Mouse (Mus musculus) embryo, embryonic 11 days (tissue): Measurements from ENCODE around the gene Tas1r2.
A peak's percentile ranks its signal among the peaks of the same experiment; 100 is the strongest.

Experiments used
- DNase-seq: peaks from one replicate; pipeline ENCODE4 v3.0.0-alpha.2; 2015

Gene Tas1r2

DNA sequence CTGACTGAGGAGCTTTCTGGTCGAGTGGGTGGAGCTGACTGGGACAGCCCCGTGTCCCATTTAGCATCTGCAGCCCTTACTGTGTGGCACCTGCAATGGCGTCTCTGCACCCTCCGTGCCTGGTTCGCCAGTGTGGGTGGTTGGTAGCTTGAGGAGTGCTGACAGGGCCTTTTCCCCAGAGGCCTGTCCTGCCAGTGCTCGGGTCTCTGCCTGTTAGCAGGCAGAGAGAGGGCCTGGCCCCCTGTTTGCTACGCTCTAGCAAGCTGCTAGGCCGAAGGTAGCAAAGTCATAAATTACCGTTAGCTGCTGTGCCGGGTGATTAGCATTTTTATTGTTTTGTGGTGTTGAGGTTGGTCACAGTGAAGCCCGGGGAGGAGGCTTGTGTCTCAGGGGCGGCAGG lies 13.5 kb upstream of the Tas1r2 start:
- DNase-seq = peak; percentile 56

DNA sequence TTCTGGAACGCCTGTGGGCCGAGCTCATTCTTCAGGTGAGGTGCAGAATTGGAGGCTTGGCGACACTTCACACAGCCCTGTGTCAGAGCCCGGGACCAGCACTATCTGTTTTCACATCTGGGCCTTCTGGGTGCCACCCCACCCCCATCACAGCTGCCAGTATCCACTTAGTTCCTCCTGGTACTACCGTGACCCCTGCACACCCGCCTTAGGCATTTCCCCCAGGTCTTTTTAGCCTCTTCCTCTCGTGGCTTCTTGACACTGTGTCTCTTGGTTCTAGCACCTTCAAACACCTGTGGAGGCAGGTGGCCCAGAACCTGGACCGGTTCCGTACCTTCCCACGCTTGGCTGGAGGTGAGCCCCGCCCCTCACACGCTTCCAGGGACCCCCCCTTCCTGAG lies 13.0 kb upstream of the Tas1r2 start:
- DNase-seq = no peak

DNA sequence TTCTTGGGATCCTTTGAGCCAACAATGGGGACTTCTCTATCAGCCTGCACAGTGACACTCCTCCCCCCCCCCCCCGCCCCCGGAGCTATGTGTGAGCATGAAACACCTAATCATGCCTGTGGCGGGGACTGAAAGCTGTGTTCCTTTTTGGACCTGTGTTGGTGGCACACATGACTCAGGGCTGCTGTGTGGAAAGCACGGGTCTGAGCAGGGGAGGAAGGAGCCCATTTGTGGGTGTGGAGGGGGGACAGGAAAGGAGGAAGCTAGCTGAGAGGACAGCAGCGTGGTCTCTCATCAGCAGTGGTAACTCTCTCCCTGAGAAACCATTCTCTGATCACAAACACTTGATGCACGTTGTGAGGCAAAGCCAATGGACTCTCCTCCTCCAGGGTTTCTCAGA lies 12.6 kb upstream of the Tas1r2 start:
- DNase-seq = no peak

DNA sequence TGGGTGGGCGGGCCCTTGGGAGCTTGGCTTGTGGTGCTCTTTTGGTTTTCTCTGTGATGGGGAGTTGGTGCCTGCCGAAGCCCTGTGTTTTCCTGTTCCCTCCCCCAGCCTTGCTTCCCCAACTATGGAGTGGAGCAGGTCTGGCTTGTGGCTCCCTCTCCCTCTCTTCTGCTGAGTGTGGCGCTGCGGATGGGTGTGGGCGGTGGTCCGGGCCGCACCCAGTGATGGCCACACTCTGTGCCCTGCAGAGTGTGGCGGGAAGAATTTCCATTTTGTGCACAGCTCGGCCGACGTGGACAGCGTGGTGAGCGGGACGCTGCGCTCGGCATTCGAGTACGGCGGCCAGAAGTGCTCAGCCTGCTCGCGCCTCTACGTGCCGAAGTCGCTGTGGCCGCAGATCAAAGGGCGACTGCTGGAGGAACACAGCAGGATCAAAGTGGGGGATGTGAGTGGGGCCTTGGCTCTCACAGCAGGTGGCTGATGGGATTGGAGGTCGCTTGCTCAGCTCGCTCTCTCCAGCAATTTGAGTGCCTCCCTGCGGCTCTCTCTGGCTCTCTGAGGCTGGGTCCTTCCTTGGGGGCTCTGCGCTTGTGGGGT lies 11.4 kb upstream of the Tas1r2 start:
- DNase-seq = peak; percentile 74

DNA sequence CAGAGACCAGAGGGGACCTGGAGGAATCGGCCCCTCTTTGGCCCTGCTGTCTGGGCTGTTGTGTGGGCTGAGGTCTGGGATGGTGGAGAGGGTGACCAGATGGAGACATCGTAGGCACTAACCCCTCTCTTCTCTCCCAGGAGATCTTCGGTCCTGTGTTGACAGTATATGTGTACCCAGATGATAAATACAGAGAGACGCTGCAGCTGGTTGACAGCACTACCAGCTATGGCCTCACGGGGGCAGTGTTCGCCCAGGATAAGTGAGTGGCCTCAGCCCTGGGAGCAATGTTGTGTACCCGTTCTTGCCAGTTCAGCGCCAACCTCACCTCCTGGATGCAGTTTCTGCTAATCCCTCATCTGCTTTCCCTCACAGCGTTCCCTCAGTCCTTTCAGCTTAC lies 9.4 kb upstream of the Tas1r2 start:
- DNase-seq = peak; percentile 85

DNA sequence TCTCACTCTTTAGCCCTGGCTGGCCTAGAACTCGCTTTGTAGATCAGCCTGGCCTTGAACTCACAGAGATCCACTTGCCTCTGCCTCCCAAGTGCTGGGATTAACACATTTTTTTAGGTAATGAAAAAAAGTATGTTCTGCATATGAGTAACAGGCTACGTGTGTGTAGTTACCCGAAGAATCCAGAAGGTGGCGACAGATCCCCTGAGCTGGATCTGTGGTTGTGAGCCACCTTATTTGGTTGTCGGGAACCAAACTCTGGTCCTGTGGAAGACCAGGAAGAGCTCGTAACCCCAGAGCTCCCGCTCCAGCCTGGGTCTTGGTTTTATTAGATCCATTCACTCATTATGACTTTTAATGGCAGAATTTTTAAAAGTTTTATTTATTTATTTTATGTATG lies 6.4 kb upstream of the Tas1r2 start:
- no peak for DNase-seq

DNA sequence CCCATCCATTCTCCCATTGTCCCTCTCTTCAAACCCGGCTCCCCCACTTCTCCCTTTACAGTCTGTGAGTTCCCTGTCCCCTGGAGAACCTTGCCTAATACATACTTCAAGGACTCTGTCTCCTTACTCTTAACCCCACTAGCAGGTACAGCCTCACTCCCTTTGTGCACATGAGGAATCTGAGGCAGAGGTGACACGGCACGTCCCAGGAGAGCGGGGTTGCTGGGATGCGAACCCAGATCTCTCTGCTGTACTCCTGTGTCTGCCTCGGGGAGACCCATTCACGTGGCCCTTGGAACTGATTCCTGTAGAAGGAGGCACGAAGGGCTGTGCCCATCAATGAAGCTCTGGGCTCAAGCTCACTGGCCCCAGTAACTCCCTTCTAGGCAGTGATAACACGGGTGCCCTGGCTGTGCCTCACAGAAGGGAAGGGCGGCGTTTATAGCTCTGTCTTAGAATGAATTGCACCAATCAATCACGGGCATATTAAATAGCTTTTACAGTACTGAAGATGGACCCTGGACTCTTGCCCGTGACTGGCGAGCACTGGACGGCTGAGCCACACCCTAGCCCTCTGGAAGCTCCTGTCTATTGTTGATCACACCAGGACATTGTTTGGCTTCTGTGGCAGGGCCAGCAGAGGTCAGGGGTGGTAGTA lies 3.1 kb upstream of the Tas1r2 start:
- no peak for DNase-seq

DNA sequence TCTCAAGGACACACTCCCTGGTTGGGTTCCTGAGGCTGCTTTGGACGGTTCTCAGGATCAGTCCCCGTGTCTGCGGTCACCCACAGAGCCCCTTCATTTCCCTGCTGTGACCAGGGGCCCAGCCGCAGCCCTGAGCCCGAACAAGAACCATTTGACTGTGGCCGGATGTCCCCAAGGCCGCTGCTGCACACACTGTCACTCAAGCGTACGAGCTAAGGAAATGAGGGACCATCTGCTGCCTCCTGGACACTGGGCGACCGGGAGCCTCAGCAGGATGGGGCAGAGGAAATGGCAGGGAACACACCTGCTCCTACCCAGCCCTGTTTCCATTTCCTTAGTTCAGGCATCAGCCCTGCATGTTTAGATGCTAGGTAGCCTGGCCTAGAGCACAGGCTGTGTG lies 2.4 kb upstream of the Tas1r2 start:
- DNase-seq = no peak

DNA sequence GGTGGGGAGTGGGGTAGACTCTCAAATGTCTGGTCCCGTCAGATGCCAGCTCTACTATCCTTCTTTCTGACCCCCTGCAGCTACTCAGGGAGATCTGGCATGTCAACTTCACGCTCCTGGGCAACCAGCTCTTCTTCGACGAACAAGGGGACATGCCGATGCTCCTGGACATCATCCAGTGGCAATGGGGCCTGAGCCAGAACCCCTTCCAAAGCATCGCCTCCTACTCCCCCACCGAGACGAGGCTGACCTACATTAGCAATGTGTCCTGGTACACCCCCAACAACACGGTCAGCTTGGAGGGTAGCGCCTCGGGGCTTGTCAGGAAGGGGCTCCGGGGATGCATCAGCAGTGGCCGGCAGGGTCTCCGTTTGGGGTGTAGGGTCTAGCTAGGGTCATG lies 8.6 kb downstream of the Tas1r2 start:
- DNase-seq = no peak

DNA sequence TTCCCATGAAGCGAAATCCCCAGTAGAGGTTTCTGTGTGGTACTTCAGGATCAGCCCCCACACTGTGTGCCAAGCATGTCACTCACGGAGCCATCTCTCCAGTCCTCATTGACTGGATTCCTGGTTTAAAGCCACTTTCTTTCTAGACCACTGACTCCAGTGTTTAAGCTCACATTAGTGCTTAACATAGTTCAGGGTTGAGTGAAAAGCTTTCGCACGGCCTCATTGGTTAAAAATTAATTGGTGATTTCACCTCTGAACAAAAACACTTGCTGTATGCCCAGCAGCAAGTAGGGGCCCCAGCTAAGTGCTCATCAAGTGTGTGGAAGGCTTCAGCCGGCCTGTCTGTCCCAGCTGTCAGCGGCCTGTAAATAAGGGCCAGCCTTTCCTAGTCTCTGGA lies 14.3 kb downstream of the Tas1r2 start:
- no peak for DNase-seq

DNA sequence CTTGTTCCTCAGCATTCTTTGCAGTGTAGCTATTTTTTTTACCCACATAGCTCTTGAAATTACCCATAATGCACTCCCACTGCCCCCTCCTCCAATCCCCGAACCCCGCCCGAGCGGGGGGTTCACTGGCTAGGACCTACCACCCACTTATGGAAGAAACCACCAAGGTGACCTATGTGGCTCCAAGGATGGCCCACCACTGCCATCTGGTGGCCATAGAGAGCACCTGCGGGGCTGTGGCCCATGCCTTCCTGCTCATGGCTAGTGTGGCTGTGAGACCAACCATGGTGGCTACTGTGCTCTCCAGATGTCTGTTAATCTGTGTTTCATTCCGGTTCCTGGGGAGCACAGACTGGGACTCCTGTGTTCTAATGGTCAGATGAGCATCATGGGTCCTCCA lies 16.5 kb downstream of the Tas1r2 start:
- DNase-seq = peak; percentile 84

DNA sequence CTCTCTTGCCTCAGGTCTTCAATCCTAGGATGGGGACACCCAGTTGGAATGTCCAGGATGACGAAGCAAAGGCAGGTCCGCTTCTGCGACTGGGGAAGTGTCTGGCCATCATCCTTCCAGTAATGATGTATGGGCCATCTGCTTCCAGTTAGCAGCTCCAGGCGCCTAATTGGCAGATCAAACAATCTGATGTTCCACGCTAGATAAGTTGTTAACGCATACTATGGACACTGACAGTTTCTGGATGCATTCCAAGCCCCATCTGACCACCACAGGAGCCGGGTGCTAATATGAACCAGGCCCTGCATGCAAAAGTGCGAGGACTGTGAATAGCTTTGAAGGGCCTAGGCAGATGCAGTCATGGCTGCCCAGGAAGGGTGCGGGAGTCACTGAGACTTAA lies 22.4 kb downstream of the Tas1r2 start:
- peak; percentile 49 for DNase-seq

DNA sequence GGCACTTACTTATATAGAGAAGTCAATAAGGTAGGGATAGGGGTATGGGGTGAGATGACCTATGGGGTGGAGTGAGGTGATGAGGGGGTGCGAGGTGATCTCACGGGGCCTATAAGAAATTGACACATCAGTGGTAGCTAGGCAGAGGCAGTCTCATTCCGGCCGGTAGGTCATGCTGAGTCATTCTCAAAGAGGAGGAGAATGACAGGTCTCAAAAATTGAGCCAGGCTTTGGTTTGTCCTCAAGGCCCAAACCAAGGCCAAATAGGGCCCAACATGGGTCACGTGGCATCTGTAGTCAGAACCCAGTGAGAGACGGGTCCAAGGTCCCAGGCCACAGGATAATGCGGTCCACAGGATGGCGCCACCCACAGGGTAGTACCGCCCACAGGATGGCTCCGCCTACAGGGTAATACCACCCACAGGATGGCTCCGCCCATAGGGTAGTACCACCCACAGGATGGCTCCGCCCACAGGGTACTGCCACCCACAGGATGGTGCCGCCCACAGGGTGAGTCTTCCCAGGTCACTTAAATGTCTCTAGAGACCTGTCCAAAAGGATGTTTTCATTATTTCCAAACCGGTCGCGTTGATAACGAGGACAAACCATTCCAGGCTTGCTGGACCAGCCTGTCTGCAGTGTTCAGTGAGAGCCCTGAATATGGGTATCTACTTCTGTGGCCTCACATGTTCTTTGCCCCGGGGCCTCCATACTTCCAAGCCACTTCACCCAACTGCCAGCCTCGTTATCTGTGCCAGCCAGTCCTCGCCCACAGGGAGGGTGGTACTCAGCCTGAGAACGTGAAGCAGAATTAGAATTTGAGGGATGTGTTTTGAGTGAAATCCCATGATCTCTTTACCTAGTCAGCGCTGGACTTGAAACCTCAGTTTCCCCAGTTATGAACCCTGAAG lies 30.6 kb downstream of the Tas1r2 start:
- DNase-seq = no peak

DNA sequence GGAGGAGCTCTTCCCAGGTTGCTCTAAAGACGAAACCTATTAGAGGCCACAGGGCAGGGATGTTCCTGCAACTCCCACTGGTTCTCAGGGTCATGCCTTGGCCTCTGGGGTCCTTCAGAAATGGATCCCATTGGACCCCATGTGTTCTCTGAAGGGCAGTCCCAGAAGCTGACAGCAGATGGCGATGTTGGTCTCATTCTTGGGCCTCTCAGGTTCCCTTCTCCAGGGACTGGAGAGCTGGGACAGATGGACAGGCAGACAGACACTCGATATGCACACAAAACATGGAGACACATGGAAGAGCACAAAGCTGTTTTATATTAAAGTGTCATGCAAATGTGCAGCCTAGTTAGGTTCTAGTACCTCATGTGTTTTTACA lies 31.3 kb downstream of the Tas1r2 start:
- DNase-seq = peak; percentile 81

DNA sequence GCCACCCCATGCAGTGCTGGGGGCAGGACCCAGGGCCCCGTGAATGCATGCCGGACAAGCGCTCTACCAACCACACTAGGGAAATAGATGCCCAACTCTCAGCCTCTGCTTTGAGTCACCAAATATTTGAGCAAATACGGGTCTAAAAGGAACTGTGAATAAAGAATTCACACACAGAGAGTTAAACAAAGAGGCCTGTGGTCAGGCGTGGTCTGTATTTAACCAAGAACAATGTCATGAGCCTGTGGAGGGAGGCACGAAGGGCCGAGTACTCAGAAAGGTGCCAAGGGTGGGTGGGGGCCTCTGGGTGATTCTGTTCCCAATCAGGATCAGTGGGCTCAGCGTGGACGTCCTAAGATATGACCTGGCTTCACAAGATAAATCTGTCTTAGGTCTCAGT lies 34.7 kb downstream of the Tas1r2 start:
- no peak for DNase-seq

DNA sequence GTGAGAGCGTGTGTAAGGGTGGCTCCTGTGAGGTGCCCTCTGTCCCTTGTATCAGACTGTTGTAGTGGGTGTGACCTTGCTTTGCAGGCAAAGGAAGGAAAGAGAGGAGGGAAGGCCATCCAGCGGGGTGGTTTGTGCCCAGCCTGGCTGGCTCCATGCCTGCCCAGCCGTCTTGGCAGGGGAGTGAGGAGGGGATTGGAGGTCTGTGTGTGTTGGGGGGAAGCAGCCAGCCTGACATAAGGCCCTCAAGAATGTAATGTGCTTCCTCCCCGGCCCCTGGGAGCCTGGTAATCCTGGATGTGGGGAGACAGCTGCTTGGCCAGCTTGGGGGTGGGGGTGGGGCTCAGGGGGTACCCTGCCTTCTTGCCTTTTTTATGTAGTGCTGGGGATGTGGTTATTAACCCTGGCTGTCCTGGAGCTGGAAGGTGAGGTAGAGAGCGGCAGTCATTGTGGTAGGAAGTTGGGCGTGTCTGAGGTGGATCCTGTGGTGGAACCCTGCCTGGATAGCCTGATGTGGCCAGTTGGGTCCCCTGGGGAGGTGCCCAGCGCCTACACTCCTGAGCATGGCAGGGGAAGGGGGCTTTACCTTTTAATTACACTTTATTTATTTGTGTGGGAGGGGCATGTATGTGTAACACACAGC lies 36.4 kb downstream of the Tas1r2 start:
- DNase-seq = no peak

DNA sequence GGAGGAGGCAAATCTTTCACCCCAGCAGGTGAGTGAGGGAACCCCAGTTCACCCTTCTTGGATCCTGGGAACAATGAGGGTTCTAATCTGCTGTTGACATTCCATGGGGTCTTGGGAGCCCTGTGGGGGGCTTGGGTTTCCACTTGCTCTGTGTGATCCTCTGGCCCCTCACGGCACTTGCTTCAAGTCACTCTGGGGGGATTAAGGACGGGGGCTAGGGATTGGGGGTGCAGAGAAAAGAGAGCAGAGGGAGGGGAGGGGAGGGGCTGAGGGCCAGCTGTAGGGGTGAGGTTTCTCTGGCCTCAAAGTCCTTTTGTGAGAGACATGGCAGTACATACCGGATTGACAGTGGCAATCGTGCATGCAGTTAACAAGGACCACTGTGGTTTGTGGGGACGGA lies 40.0 kb downstream of the Tas1r2 start:
- no peak for DNase-seq

DNA sequence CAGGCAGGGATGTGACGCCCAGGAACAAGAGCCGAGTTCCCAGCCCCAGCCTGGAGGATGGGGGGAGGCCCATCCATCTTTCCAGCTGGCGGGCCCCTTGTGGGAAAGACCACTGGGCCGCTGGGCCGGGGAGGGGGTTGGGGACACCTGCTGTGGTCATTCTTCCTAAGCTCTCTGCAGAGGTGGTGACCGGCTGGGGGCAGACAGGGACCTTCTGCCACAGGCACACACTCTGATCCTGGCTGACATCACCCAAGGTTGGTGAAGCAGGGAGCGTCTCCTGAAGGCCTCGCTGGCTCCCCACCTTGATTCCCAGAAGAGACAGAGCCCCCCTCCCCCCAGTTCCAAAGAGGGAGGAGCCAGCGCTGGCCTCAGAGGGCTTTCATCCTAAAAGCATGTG lies 44.4 kb downstream of the Tas1r2 start:
- DNase-seq = peak; percentile 69

DNA sequence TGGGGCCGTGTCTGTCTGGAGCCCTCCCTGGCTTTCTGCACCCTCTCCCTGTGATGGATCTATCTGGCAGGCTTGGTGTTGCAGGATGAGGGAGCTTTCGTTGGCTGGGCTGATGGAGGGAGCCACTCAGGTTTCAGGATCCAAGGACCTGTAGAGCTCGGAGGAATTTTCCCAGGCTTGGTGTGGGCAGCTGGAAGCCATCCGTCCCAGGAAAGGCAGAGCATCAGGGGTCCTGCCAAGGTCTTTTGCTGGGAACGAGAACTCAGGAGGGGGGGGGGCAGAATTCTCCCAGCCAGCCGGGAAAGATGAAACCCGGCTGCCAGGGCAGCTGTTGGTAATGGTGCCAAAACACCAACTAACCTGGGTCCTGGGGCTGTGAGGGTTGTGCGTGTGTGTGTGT lies 45.3 kb downstream of the Tas1r2 start:
- peak; percentile 32 for DNase-seq

DNA sequence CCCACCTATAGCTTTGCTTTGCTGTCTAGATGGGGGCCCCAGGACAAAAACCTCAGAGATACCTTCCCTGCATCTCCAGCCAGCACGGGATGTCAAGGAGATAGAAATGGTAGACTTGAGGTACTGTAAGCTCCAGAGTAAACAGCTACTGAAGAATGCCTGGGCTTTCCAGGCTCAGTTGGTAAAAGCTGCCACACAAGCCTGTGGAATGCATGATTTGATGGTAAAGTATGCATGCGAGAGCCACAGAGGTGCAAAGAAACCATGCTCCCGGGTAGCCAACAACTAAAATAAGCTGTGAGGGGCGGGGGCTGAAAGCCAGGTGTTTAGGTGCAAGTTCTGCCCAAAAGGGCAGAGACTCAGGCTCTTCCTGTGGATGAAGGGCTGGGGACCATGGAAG lies 49.6 kb downstream of the Tas1r2 start:
- DNase-seq = no peak

DNA sequence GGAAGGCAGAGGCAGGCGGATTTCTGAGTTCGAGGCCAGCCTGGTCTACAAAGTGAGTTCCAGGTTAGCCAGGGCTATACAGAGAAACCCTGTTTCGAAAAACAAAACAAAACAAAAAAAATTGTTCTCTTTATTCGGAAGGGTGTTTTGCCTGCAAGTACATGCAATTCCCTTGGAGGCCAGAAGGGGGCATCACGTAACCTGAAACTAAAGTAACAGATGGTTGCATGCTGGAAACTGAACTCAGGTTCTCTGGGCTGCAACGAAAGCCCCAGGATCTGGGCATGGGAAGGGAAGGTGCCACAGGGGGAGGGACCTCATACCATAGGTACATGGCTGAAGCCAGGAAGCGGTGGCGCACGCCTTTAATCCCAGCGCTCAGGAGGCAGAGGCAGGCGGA lies 50.1 kb downstream of the Tas1r2 start:
- no peak for DNase-seq

DNA sequence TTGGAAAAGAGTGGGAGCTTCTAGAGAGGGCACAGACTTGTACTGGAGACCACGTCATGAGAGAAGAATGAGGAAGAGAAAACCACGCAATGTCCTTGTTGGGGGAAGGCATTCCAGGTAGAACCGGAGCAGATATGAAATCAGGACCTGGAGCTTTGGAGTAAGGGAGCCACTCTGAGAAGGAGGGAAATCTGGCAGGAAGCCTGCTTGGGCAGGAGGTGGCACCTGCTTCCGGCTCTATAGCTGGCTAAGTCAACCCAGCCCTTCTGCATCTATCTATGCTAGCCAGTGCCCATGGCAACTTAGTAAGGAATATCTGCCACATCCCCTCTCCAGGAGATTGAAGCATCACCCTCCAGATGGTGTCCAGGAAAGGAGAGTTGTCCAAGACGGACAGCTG lies 52.6 kb downstream of the Tas1r2 start:
- DNase-seq = no peak

DNA sequence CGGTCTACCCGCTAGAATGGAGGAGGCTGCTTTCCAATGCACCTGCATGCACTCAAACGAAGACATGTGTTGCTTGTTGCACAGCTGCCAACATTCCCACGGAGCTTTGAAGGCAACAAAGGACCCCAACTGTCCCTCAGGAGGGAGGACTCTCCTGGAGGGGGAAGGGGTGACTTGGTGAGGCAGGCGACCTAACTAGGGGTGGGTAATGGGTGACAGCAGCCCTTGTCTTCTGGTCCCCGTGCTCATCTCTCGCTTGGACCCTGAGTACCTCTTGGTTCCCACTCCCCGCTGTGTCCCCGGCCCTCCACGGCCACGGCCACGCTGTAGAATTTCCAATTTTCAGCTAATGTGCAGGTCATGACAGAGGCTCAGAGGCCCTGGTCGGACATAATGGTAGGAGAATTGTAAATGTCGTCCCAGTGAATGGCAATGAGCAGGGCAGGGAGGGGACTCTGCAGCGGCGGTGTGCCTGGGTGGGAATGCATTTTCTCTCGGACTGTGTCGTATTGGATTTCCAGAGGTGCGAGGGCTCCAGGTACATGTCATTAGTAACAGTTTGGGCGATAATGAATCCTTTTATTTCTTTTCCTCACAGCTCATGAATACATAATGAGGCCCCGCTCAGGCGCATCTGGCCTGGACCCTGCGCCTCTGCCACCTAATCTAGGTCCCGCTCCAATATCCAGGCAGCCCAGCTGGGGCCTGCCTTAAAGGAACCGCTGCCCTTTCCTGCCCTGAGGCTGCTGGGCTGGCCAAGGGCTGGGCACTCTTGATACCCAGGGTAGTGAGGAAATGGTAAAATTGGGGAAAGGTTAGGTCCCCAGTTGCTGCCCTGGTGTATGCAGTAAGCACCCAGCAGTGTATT lies 57.4 kb downstream of the Tas1r2 start:
- DNase-seq = peak; percentile 28
